Mouse (Mus musculus) hindbrain, embryonic 16.5 days (tissue): ENCODE measurements around the gene Ets1. TPM values are rescaled to one million over a fixed set of nuclear protein-coding genes. Genes with fewer than 3 reads are reported as not detected.

Source experiments
- ATAC-seq: fragments of 200-750 bp; cut with Nextera tagmentation; 2 replicates; pipeline ENCODE4 v1.8.0; 2017; ENCODE audit warnings: moderate TSS enrichment, moderate library complexity
- H3K27ac ChIP-seq: fragments of 300-500 bp; sonication (generic); 2 replicates; pipeline ENCODE4 v1.5.1; 2014; ENCODE audit warnings: low read depth, mild to moderate bottlenecking, control low read depth, low read length, moderate library complexity
- H3K27me3 ChIP-seq: fragments of 300-500 bp; sonication (generic); replicated peaks from 2 replicates; pipeline ENCODE4 v1.6.1; 2014; ENCODE audit warnings: low read length; ENCODE audit not compliant: control insufficient read depth, insufficient read depth
- H3K36me3 ChIP-seq: fragments of 300-500 bp; sonication (generic); 2 replicates; pipeline ENCODE4 v1.6.1; 2014; ENCODE audit warnings: mild to moderate bottlenecking, low read length, moderate library complexity, mixed read lengths; ENCODE audit not compliant: control insufficient read depth, insufficient read depth
- H3K4me1 ChIP-seq: fragments of 300-500 bp; sonication (generic); 2 replicates; pipeline ENCODE4 v1.6.1; 2014; ENCODE audit warnings: low read depth, low read length; ENCODE audit not compliant: control insufficient read depth, insufficient read depth
- H3K4me2 ChIP-seq: fragments of 300-500 bp; sonication (generic); 2 replicates; pipeline ENCODE4 v1.6.1; 2014; ENCODE audit warnings: mild to moderate bottlenecking, low read length, control low read depth, moderate library complexity
- H3K4me3 ChIP-seq: fragments of 300-500 bp; sonication (generic); 2 replicates; pipeline ENCODE4 v1.5.1; 2014; ENCODE audit warnings: mild to moderate bottlenecking, low read length, control low read depth, moderate library complexity
- H3K9ac ChIP-seq: fragments of 300-500 bp; sonication (generic); 2 replicates; pipeline ENCODE4 v1.6.1; 2014; ENCODE audit warnings: low read depth, mild to moderate bottlenecking, control low read depth, low read length, moderate library complexity
- H3K9me3 ChIP-seq: fragments of 300-500 bp; sonication (generic); 2 replicates; pipeline ENCODE4 v1.6.1; 2014; ENCODE audit warnings: mild to moderate bottlenecking, low read length, moderate library complexity; ENCODE audit not compliant: control insufficient read depth
- WGBS: fragments of 180-500 bp; shearing (Covaris S2); extraction: QIAGEN DNeasy Blood & Tissue Kit; methylation state at CpG from one replicate; pipeline ENCODE4 v1.1.7; 2014; 5-methylcytosine and 5-hydroxymethylcytosine counted together
- polyA plus RNA-seq: library from polyadenylated mRNA; unstranded; fragments of >200 nt; fragmentation: Nextera tagmentation; extraction: Ambion mirVana; gene quantifications from 2 replicates; pipeline ENCODE4 v1.2.1, GENCODE M21; 2015

Gene Ets1
- polyA plus RNA-seq, result 15.6 and 22.5 TPM in 2 replicates

- 3% methylated on average over 10 of the region's 10 CpGs for WGBS
- H3K4me3 ChIP-seq, result peak within 1 kb of the TSS; percentile 18; the same call in 1 of the 2 replicates
- peak within 1 kb of the TSS; percentile 33; the same call in 1 of the 2 replicates for H3K4me2 ChIP-seq
- H3K27ac ChIP-seq, result no peak within 1 kb of the TSS
- no peaks in the 10 kb centered on the region for H3K36me3 ChIP-seq
- ATAC-seq, result no peak
- H3K9me3 ChIP-seq, result no peaks in the 10 kb centered on the region
- peaks cover 3% of the 10 kb centered on the region; the same call in 1 of the 2 replicates for H3K4me1 ChIP-seq
- H3K27me3 ChIP-seq, result peaks cover 12% of the 10 kb centered on the region
- H3K9ac ChIP-seq, result no peak within 1 kb of the TSS
These were observed at the start of gene Ets1 for GRCm38 (mm10) chr9:32635627-32636385. Gene Ets1 (plus strand): TSS chr9:32636221.

GRCm38 (mm10) chr9:32589900-32590299 lies 46.1 kb upstream of the Ets1 start:
- Histone ChIP-seq H3K4me2 (no peak overlapping the region), H3K4me3 (no peak overlapping the region), H3K4me1 (peaks cover 6% of the 10 kb centered on the region), H3K27me3 (peaks cover 6% of the 10 kb centered on the region; the same call in 1 of the 2 replicates), H3K27ac (no peak overlapping the region), H3K9me3 (no peaks in the 10 kb centered on the region), H3K9ac (no peak overlapping the region), H3K36me3 (no peaks in the 10 kb centered on the region)
- peak; percentile 71 for ATAC-seq
- 12% methylated on average over 8 of the region's 8 CpGs for WGBS

- Histone ChIP-seq H3K27ac (no peak overlapping the region), H3K9me3 (no peaks in the 10 kb centered on the region), H3K36me3 (no peaks in the 10 kb centered on the region), H3K4me1 (peaks cover 6% of the 10 kb centered on the region), H3K27me3 (peaks cover 6% of the 10 kb centered on the region; the same call in 1 of the 2 replicates), H3K4me2 (no peak overlapping the region), H3K9ac (no peak overlapping the region), H3K4me3 (no peak overlapping the region)
- 32% methylated on average over 5 of the region's 5 CpGs for WGBS
- ATAC-seq, result peak; percentile 13; the same call in 1 of the 2 replicates
These were observed 45.5 kb upstream of the Ets1 start for GRCm38 (mm10) chr9:32590571-32590970.

- 7% methylated on average over 14 of the region's 14 CpGs for WGBS
- Histone ChIP-seq H3K27me3 (peaks cover 6% of the 10 kb centered on the region; the same call in 1 of the 2 replicates), H3K4me2 (peak overlapping the region; percentile 14; the same call in 1 of the 2 replicates), H3K4me1 (peaks cover 6% of the 10 kb centered on the region), H3K27ac (no peak overlapping the region), H3K36me3 (no peaks in the 10 kb centered on the region), H3K4me3 (no peak overlapping the region), H3K9ac (no peak overlapping the region), H3K9me3 (no peaks in the 10 kb centered on the region)
- peak; percentile 87 for ATAC-seq
These were observed 44.1 kb upstream of the Ets1 start for GRCm38 (mm10) chr9:32591732-32592582.

GRCm38 (mm10) chr9:32592583-32592890 lies 43.5 kb upstream of the Ets1 start:
- Histone ChIP-seq H3K36me3 (no peaks in the 10 kb centered on the region), H3K4me2 (no peak overlapping the region), H3K4me3 (no peak overlapping the region), H3K9me3 (no peaks in the 10 kb centered on the region), H3K4me1 (peaks cover 6% of the 10 kb centered on the region), H3K9ac (no peak overlapping the region), H3K27ac (no peak overlapping the region), H3K27me3 (peaks cover 6% of the 10 kb centered on the region; the same call in 1 of the 2 replicates)
- no peak for ATAC-seq
- WGBS, result 14% methylated on average over 2 of the region's 2 CpGs

- Histone ChIP-seq H3K4me1 (peaks cover 6% of the 10 kb centered on the region), H3K4me3 (no peak overlapping the region), H3K27ac (no peak overlapping the region), H3K27me3 (peaks cover 6% of the 10 kb centered on the region; the same call in 1 of the 2 replicates), H3K9me3 (no peaks in the 10 kb centered on the region), H3K4me2 (no peak overlapping the region), H3K9ac (no peak overlapping the region), H3K36me3 (no peaks in the 10 kb centered on the region)
- 25% methylated on average over 1 of the region's 1 CpGs for WGBS
- ATAC-seq, result no peak
These were observed 42.2 kb upstream of the Ets1 start for GRCm38 (mm10) chr9:32593816-32594215.

GRCm38 (mm10) chr9:32594346-32594745 lies 41.7 kb upstream of the Ets1 start:
- WGBS, result 47% methylated on average over 4 of the region's 4 CpGs
- Histone ChIP-seq H3K27me3 (peaks cover 6% of the 10 kb centered on the region; the same call in 1 of the 2 replicates), H3K27ac (no peak overlapping the region), H3K4me1 (peaks cover 6% of the 10 kb centered on the region), H3K4me3 (no peak overlapping the region), H3K36me3 (no peaks in the 10 kb centered on the region), H3K9ac (no peak overlapping the region), H3K4me2 (no peak overlapping the region), H3K9me3 (no peaks in the 10 kb centered on the region)
- no peak for ATAC-seq

GRCm38 (mm10) chr9:32595076-32595820 lies 40.8 kb upstream of the Ets1 start:
- Histone ChIP-seq H3K27me3 (peaks cover 6% of the 10 kb centered on the region; the same call in 1 of the 2 replicates), H3K9ac (no peak overlapping the region), H3K4me3 (no peak overlapping the region), H3K4me1 (peaks cover 6% of the 10 kb centered on the region), H3K4me2 (no peak overlapping the region), H3K36me3 (no peaks in the 10 kb centered on the region), H3K27ac (no peak overlapping the region), H3K9me3 (no peaks in the 10 kb centered on the region)
- 59% methylated on average over 7 of the region's 7 CpGs for WGBS
- ATAC-seq, result no peak
